Mouse (Mus musculus): Measurements from ENCODE around the gene Decr2. TPM values are rescaled to one million over a fixed set of nuclear protein-coding genes. Genes with fewer than 3 reads are reported as not detected.

Gene Decr2
- polyA plus RNA-seq (2016; fragmentation: Nextera tagmentation; extraction: Ambion mirVana): 32.8 and 39.6 TPM in 2 replicates

GRCm38 (mm10) chr17:26089905-26090632, at the start of gene Decr2:
Decr2 (minus strand) TSS chr17:26090337.
- peaks cover 12% of the 10 kb centered on the region for H3K4me1 ChIP-seq
- H3K36me3 ChIP-seq: peaks cover 24% of the 10 kb centered on the region
- H3K4me3 ChIP-seq: peak within 1 kb of the TSS; percentile 68
- H3K27ac ChIP-seq: peak within 1 kb of the TSS; percentile 84
- 2% methylated on average over 32 of the region's 32 CpGs for WGBS
- DNase-seq (ENCODE audit: low spot score): peak; percentile 95
- no peaks in the 10 kb centered on the region for H3K27me3 ChIP-seq (ENCODE audit: insufficient read depth, poor library complexity, severe bottlenecking)
- no peaks in the 10 kb centered on the region for H3K9me3 ChIP-seq

GRCm38 (mm10) chr17:26138901-26139381, 48.8 kb upstream of the Decr2 start:
- H3K27me3 ChIP-seq (ENCODE audit: insufficient read depth, poor library complexity, severe bottlenecking): no peaks in the 10 kb centered on the region
- DNase-seq (ENCODE audit: low spot score): peak; percentile 77
- H3K9me3 ChIP-seq: no peaks in the 10 kb centered on the region
- H3K27ac ChIP-seq: peak overlapping the region; percentile 95
- peak overlapping the region; percentile 91 for H3K4me3 ChIP-seq
- peaks cover 16% of the 10 kb centered on the region for H3K36me3 ChIP-seq
- 1% methylated on average over 58 of the region's 58 CpGs for WGBS
- H3K4me1 ChIP-seq: peaks cover 33% of the 10 kb centered on the region

GRCm38 (mm10) chr17:26138239-26138836, 48.2 kb upstream of the Decr2 start, which contains the start of gene Axin1:
Axin1 (plus strand) TSS chr17:26138688.
- H3K27ac ChIP-seq: peak within 1 kb of the TSS; percentile 95
- no peaks in the 10 kb centered on the region for H3K9me3 ChIP-seq
- under 1% methylated on average over 42 of the region's 42 CpGs for WGBS
- peak within 1 kb of the TSS; percentile 91 for H3K4me3 ChIP-seq
- peaks cover 10% of the 10 kb centered on the region for H3K36me3 ChIP-seq
- DNase-seq (ENCODE audit: low spot score): peak; percentile 99
- peaks cover 33% of the 10 kb centered on the region for H3K4me1 ChIP-seq
- no peaks in the 10 kb centered on the region for H3K27me3 ChIP-seq (ENCODE audit: insufficient read depth, poor library complexity, severe bottlenecking)

GRCm38 (mm10) chr17:26137751-26138130, 47.6 kb upstream of the Decr2 start:
- H3K27me3 ChIP-seq (ENCODE audit: insufficient read depth, poor library complexity, severe bottlenecking): no peaks in the 10 kb centered on the region
- peaks cover 30% of the 10 kb centered on the region for H3K4me1 ChIP-seq
- H3K9me3 ChIP-seq: no peaks in the 10 kb centered on the region
- DNase-seq (ENCODE audit: low spot score): peak; percentile 73
- WGBS: 75% methylated on average over 2 of the region's 2 CpGs
- peak overlapping the region; percentile 95 for H3K27ac ChIP-seq
- H3K36me3 ChIP-seq: peaks cover 4% of the 10 kb centered on the region
- H3K4me3 ChIP-seq: peak overlapping the region; percentile 91

- H3K4me3 ChIP-seq: no peak overlapping the region
- peak; percentile 73 for DNase-seq (ENCODE audit: low spot score)
- H3K27ac ChIP-seq: peak overlapping the region; percentile 95; the same call in 1 of the 2 replicates
- 81% methylated on average over 11 of the region's 11 CpGs for WGBS
- H3K27me3 ChIP-seq (ENCODE audit: insufficient read depth, poor library complexity, severe bottlenecking): no peaks in the 10 kb centered on the region
- H3K36me3 ChIP-seq: peaks cover 3% of the 10 kb centered on the region; the same call in 1 of the 2 replicates
- H3K9me3 ChIP-seq: no peaks in the 10 kb centered on the region
- H3K4me1 ChIP-seq: peaks cover 27% of the 10 kb centered on the region
Measured at GRCm38 (mm10) chr17:26137106-26137750, 47.1 kb upstream of the Decr2 start.

- DNase-seq (ENCODE audit: low spot score): no peak
- H3K4me1 ChIP-seq: peaks cover under 1% of the 10 kb centered on the region; the same call in 1 of the 2 replicates
- no peaks in the 10 kb centered on the region for H3K9me3 ChIP-seq
- WGBS: 90% methylated on average over 18 of the region's 18 CpGs
- no peak overlapping the region for H3K27ac ChIP-seq
- no peak overlapping the region for H3K4me3 ChIP-seq
- no peaks in the 10 kb centered on the region for H3K27me3 ChIP-seq (ENCODE audit: insufficient read depth, poor library complexity, severe bottlenecking)
- H3K36me3 ChIP-seq: peaks cover 54% of the 10 kb centered on the region
Measured at GRCm38 (mm10) chr17:26131856-26132853, 42.0 kb upstream of the Decr2 start.

- peaks cover 63% of the 10 kb centered on the region for H3K36me3 ChIP-seq
- DNase-seq (ENCODE audit: low spot score): no peak
- H3K4me3 ChIP-seq: no peak overlapping the region
- peaks cover under 1% of the 10 kb centered on the region; the same call in 1 of the 2 replicates for H3K4me1 ChIP-seq
- H3K27me3 ChIP-seq (ENCODE audit: insufficient read depth, poor library complexity, severe bottlenecking): no peaks in the 10 kb centered on the region
- 87% methylated on average over 18 of the region's 18 CpGs for WGBS
- no peak overlapping the region for H3K27ac ChIP-seq
- H3K9me3 ChIP-seq: no peaks in the 10 kb centered on the region
Measured at GRCm38 (mm10) chr17:26131062-26131732, 41.1 kb upstream of the Decr2 start.

- WGBS: 91% methylated on average over 10 of the region's 10 CpGs
- peaks cover 22% of the 10 kb centered on the region for H3K4me1 ChIP-seq
Measured at GRCm38 (mm10) chr17:26125226-26125625, 35.1 kb upstream of the Decr2 start.

GRCm38 (mm10) chr17:26124560-26124959, 34.4 kb upstream of the Decr2 start:
- H3K27ac ChIP-seq: no peak overlapping the region
- peaks cover 27% of the 10 kb centered on the region for H3K4me1 ChIP-seq
- WGBS: 78% methylated on average over 7 of the region's 7 CpGs
- peaks cover 47% of the 10 kb centered on the region for H3K36me3 ChIP-seq
- H3K4me3 ChIP-seq: peak overlapping the region; percentile 94
- peaks cover 8% of the 10 kb centered on the region for H3K27me3 ChIP-seq (ENCODE audit: insufficient read depth, poor library complexity, severe bottlenecking)
- DNase-seq (ENCODE audit: low spot score): no peak
- H3K9me3 ChIP-seq: no peaks in the 10 kb centered on the region

More at GRCm38 (mm10) chr17:26125226-26125625, 35.1 kb upstream of the Decr2 start:
- Histone ChIP-seq H3K9me3 (no peaks in the 10 kb centered on the region), H3K27me3 (ENCODE audit: insufficient read depth, poor library complexity, severe bottlenecking) (peaks cover 1% of the 10 kb centered on the region; the same call in 1 of the 2 replicates), H3K36me3 (peaks cover 53% of the 10 kb centered on the region), H3K4me3 (no peak overlapping the region), H3K27ac (no peak overlapping the region)
- DNase-seq (ENCODE audit: low spot score): no peak

GRCm38 (mm10) chr17:26123267-26123684, 33.1 kb upstream of the Decr2 start, which contains the start of gene Mrpl28:
Mrpl28 (plus strand) TSS chr17:26123500.
- H3K4me3 ChIP-seq: peak within 1 kb of the TSS; percentile 94
- H3K27me3 ChIP-seq (ENCODE audit: insufficient read depth, poor library complexity, severe bottlenecking): peaks cover 21% of the 10 kb centered on the region
- peaks cover 27% of the 10 kb centered on the region for H3K4me1 ChIP-seq
- peak; percentile 96 for DNase-seq (ENCODE audit: low spot score)
- peak within 1 kb of the TSS; percentile 87 for H3K27ac ChIP-seq
- WGBS: under 1% methylated on average over 32 of the region's 32 CpGs
- H3K9me3 ChIP-seq: no peaks in the 10 kb centered on the region
- H3K36me3 ChIP-seq: peaks cover 34% of the 10 kb centered on the region

- 53% methylated on average over 5 of the region's 5 CpGs for WGBS
- Histone ChIP-seq H3K4me1 (peaks cover 27% of the 10 kb centered on the region), H3K4me3 (peak overlapping the region; percentile 94; the same call in 1 of the 2 replicates), H3K9me3 (no peaks in the 10 kb centered on the region), H3K36me3 (peaks cover 27% of the 10 kb centered on the region), H3K27me3 (ENCODE audit: insufficient read depth, poor library complexity, severe bottlenecking) (peaks cover 27% of the 10 kb centered on the region), H3K27ac (no peak overlapping the region)
- no peak for DNase-seq (ENCODE audit: low spot score)
Measured at GRCm38 (mm10) chr17:26122431-26123140, 32.4 kb upstream of the Decr2 start.
